Mouse (Mus musculus) spleen, adult 12 weeks (tissue): Measurements from ENCODE around the gene Stpg1.

Experiments
- DNase-seq: peaks from one replicate; pipeline ENCODE4 v3.0.0; 2022; ENCODE audit warnings: low spot score

Gene Stpg1

DNA sequence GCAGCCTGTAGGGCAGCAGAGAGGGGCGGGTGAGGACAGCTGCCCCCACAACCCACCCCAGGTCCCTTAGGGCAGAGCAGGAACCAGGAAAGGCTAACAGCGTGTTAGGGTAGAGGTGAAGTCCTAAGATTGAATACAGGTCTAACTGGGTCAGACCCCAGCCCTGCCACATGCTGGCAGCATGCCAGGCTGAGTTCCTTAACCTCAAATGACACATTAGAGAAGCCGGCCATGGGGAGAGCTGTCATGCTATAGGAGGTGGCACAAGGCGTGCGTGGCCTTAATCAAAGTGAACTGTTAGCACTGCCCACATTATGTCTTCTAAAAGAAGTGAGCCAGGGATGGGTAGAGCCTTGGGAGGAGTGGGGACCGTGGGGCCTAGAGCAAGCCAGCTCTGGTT lies 54.7 kb downstream of the Stpg1 start:
- no peak for DNase-seq

- DNase-seq, result no peak
Observed at GRCm38 (mm10) chr4:135563794-135564193, 69.2 kb downstream of the Stpg1 start.

- no peak for DNase-seq
Observed at GRCm38 (mm10) chr4:135565400-135565799, 70.8 kb downstream of the Stpg1 start.

- DNase-seq, result no peak
Observed at GRCm38 (mm10) chr4:135567042-135567441, 72.5 kb downstream of the Stpg1 start.

DNA sequence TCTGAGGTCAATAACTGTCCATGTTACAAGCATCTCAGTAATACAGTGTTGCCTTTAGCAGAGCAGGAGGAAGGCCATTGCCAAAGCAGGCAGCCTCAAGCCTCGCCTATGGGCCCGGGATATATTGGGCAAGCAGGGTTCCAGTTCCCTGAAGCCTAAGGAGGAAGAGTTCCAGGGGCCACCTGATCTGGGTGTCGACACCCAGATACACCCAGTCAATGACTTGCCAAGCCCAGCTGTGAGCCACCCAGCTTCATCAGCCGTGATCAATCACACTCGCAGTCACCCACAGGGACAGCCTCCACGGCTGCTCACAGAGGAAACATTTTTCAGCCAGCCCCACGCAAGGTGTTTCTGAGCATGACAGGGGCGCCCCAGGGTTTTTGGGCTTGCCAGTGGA lies 72.9 kb downstream of the Stpg1 start:
- no peak for DNase-seq

GRCm38 (mm10) chr4:135569201-135569600 lies 74.6 kb downstream of the Stpg1 start:
- DNase-seq, result no peak

- DNase-seq, result no peak
Observed at GRCm38 (mm10) chr4:135570152-135571036, 75.8 kb downstream of the Stpg1 start.

DNA sequence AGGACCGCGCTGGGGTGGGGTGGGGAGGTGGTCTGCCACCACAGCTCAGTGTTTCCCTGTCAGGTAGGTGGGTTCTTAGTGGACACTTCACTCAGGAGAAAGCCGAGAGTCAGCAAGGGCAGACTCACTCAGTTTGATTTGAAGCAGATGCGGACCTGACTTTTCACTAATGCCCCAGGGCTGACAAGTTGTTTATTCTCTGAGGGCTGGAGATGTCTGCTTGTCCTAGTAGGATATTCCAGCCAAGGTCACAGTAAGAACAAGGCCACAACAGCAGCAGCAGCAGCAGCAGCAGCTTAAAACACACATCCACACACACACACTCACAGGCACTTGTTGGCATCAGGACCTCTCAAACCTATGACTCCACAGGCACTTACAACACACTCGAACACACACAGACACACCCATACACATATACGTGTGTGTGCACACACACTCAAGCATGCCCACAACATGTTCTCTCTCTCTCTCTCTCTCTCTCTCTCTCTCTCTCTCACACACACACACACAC lies 76.5 kb downstream of the Stpg1 start:
- DNase-seq, result no peak

DNA sequence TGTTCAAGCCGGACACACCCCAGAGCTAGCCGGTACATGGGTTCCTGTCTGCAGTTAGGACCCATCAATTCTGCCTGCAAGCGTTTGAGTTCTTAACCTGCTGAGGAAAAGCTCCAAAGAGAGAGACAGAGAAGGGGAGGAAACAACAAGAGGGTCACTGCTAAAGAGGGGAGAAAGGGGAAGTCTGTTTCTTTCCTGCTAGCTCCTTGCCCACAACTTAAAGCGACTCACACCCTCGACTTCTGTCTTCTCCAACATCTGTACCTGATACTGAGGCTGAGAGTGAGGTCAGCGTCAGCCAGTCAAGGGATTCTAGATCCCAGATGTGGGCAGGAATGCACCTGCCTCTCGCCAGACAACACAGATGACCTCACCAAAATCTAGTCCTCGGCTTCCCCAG lies 77.7 kb downstream of the Stpg1 start:
- DNase-seq, result no peak

GRCm38 (mm10) chr4:135573251-135573808 lies 78.7 kb downstream of the Stpg1 start, which contains the start of gene Grhl3:
Gene Grhl3 (minus strand): TSS chr4:135573630.
- no peak for DNase-seq

GRCm38 (mm10) chr4:135575365-135576140 lies 81.0 kb downstream of the Stpg1 start:
- DNase-seq, result no peak

GRCm38 (mm10) chr4:135578490-135578889 lies 83.9 kb downstream of the Stpg1 start:
- DNase-seq, result no peak

DNA sequence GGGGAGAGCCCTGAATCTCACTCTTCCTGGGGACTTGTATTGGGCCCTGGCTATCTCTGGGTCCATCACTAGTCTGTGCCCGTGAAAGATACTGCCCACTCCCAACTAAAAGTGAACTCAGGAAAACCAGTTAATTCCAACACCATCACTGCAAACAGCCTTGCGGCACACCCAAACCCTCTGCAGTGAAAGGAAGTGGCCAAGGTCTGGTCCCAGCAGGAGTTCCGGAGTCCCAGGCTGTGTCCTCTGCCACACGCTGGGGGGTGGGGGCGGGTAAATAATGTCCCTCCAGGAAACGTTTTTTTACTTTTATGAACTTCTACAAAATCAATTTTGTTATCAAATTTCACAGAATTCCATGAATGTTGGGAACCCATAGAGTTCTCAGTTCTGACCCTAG lies 85.1 kb downstream of the Stpg1 start:
- no peak for DNase-seq

DNA sequence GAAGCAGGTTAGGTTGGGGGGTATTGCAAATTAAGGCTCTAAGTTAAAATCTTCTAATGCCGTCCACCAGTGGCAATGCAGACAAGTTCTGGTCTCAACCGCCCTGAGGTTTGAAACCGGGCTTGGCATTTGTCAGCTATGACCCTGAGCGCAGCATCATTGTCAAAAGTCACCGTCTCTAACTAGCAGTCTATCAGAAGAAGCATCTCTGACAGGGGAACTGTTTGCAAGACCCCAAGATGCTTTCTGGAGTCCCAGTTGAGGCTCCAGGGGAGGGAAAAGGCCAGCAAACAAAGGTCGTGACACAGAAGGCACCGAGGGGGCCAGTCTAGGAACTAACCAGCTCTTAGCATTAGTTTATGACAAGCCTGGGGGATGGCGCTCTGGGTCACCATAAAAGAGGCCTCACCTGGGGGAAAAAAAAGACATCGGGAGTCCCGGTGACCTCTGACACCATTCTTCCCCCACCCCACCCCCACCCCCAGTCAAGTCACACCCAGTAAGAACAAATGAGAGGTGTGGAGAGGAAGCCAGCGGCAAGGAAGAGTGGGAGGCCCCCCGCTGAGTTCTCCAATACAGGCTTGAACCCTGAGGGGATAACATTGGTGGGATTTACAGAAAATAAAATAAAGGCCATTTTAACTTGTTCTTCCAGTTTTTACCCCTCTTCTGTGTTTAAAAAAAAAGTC lies 86.8 kb downstream of the Stpg1 start:
- no peak for DNase-seq

GRCm38 (mm10) chr4:135584838-135585237 lies 90.2 kb downstream of the Stpg1 start:
- no peak for DNase-seq
